7 mouse cellular contexts compared by ENCODE assay signal in genomic region chr19:5038709-5039156, GRCm38 (mm10). TPM values are rescaled to one million over a fixed set of nuclear protein-coding genes. Genes with fewer than 3 reads are reported as not detected.
A peak's percentile ranks its signal among the peaks of the same experiment; 100 is the strongest.
DNase-seq lines count a peak whose midpoint lies in the region; ATAC-seq and TF ChIP-seq lines count a peak whose summit lies in the region.

Gene B4gat1 (plus strand): TSS chr19:5038826.
Gene AC124502.3 (plus strand): TSS chr19:5038891.

- peaks cover 5% of the 10 kb centered on the region; the same call in 1 of the 2 replicates for H3K4me1 ChIP-seq in intestine, postnatal 0 days (replicated peaks; ENCODE audit: control insufficient read depth, insufficient read depth, low read length)
- H3K4me1 ChIP-seq in limb, embryonic 11.5 days (ENCODE audit: control insufficient read depth, insufficient read depth, low read length) = peaks cover 21% of the 10 kb centered on the region; the same call in 1 of the 2 replicates
- peaks cover 36% of the 10 kb centered on the region for H3K4me1 ChIP-seq in midbrain, embryonic 13.5 days (replicated peaks)

- peak; percentile 71 for TF ChIP-seq CTCF in intestine, postnatal 0 days (IDR thresholded peaks at IDR 0.05; ENCODE audit: low read depth)

- H3K36me3 ChIP-seq in intestine, postnatal 0 days (ENCODE audit: control insufficient read depth, insufficient read depth) = no peaks in the 10 kb centered on the region
- H3K36me3 ChIP-seq in limb, embryonic 11.5 days (ENCODE audit: control insufficient read depth, insufficient read depth, low read length) = no peaks in the 10 kb centered on the region
- peaks cover 12% of the 10 kb centered on the region for H3K36me3 ChIP-seq in midbrain, embryonic 13.5 days

- WGBS in intestine, postnatal 0 days = under 1% methylated on average over 34 of the region's 44 CpGs
- under 1% methylated on average over 44 of the region's 44 CpGs for WGBS in limb, embryonic 11.5 days
- WGBS in midbrain, embryonic 13.5 days = 0% methylated on average over 44 of the region's 44 CpGs

- H3K4me2 ChIP-seq in intestine, postnatal 0 days (replicated peaks; ENCODE audit: low read depth) = peak within 1 kb of the TSS; percentile 93
- H3K4me2 ChIP-seq in limb, embryonic 11.5 days (ENCODE audit: low read depth, severe bottlenecking) = peak within 1 kb of the TSS; percentile 99
- H3K4me2 ChIP-seq in midbrain, embryonic 13.5 days (replicated peaks) = peak within 1 kb of the TSS; percentile 98

- H3K9ac ChIP-seq in intestine, postnatal 0 days (ENCODE audit: low read depth, low read length) = peak within 1 kb of the TSS; percentile 73
- peak within 1 kb of the TSS; percentile 87 for H3K9ac ChIP-seq in limb, embryonic 11.5 days (ENCODE audit: low read length)
- peak within 1 kb of the TSS; percentile 94 for H3K9ac ChIP-seq in midbrain, embryonic 13.5 days (replicated peaks)

- peak; percentile 80 for ATAC-seq in intestine, postnatal 0 days
- peak; percentile 82 for ATAC-seq in limb, embryonic 11.5 days (ENCODE audit: insufficient number of reproducible peaks, low FRiP score, low TSS enrichment, low read depth)
- peak; percentile 91 for ATAC-seq in midbrain, embryonic 13.5 days

- peak within 1 kb of the TSS; percentile 70 for H3K4me3 ChIP-seq in intestine, postnatal 0 days (ENCODE audit: low read depth, low read length)
- H3K4me3 ChIP-seq in limb, embryonic 11.5 days (ENCODE audit: low read depth, low read length) = peak within 1 kb of the TSS; percentile 82
- peak within 1 kb of the TSS; percentile 81 for H3K4me3 ChIP-seq in midbrain, embryonic 13.5 days (replicated peaks)

- H3K27ac ChIP-seq in intestine, postnatal 0 days (ENCODE audit: low read depth, low read length) = peak within 1 kb of the TSS; percentile 50
- 0 out of 2 replicates have a peak within 1 kb of the TSS, but pooled peaks have one; percentile 60 for H3K27ac ChIP-seq in limb, embryonic 11.5 days (replicated peaks; ENCODE audit: low read depth, low read length)
- H3K27ac ChIP-seq in midbrain, embryonic 13.5 days = peak within 1 kb of the TSS; percentile 90

- H3K9me3 ChIP-seq in intestine, postnatal 0 days (ENCODE audit: control insufficient read depth) = no peaks in the 10 kb centered on the region
- no peaks in the 10 kb centered on the region for H3K9me3 ChIP-seq in limb, embryonic 11.5 days (ENCODE audit: control insufficient read depth, low read length)
- H3K9me3 ChIP-seq in midbrain, embryonic 13.5 days = no peaks in the 10 kb centered on the region

- DNase-seq in adrenal gland, postnatal 10 days = peak; percentile 93
- peak; percentile 96 for DNase-seq in embryo, embryonic 11 days
- peak; percentile 85 to 91 for DNase-seq in gastrocnemius, postnatal 4 days (ENCODE audit: low spot score in 2 of 2)
- DNase-seq in limb, embryonic 11.5 days (ENCODE audit: low spot score) = peak; percentile 93
- peak; percentile 78 to 82 for DNase-seq in spleen, adult 18-20 months

- H3K27me3 ChIP-seq in intestine, postnatal 0 days (replicated peaks; ENCODE audit: control insufficient read depth, insufficient read depth, low read length) = no peaks in the 10 kb centered on the region
- no peaks in the 10 kb centered on the region for H3K27me3 ChIP-seq in limb, embryonic 11.5 days (ENCODE audit: control insufficient read depth, insufficient read depth, low read length)
- no peaks in the 10 kb centered on the region for H3K27me3 ChIP-seq in midbrain, embryonic 13.5 days

RNA-seq across cellular contexts. Expression of gene B4gat1, which starts in this region (rescaled TPM):
- 10 to 100 TPM; 28.7 to 35.7 TPM for total RNA-seq in adrenal gland, postnatal 10 days (2021)
- 10 to 100 TPM; 28.5 to 31.4 TPM for total RNA-seq in gastrocnemius, postnatal 4 days (2021)
- 16.2 and 17.9 TPM in 2 replicates for polyA plus RNA-seq in intestine, postnatal 0 days (2015; fragmentation: Nextera tagmentation; extraction: Ambion mirVana)
- polyA plus RNA-seq in limb, embryonic 11.5 days (2014; fragmentation: Nextera tagmentation; extraction: Ambion mirVana) = 36.6 and 37.8 TPM in 2 replicates
- 52.9 and 54.3 TPM in 2 replicates for polyA plus RNA-seq in midbrain, embryonic 13.5 days (2015; fragmentation: Nextera tagmentation; extraction: Ambion mirVana)

RNA-seq across cellular contexts. Expression of gene AC124502.3, which starts in this region (rescaled TPM):
- 1 to 10 TPM; 1.8 to 2.8 TPM for total RNA-seq in adrenal gland, postnatal 10 days (2021)
- total RNA-seq in gastrocnemius, postnatal 4 days (2021) = under 1 TPM in 1 of 2 experiments, not detected in 1; 0.29 TPM
- polyA plus RNA-seq in intestine, postnatal 0 days (2015; fragmentation: Nextera tagmentation; extraction: Ambion mirVana) = 0.56 TPM in 1 of 2 replicates, not detected in the other
- 1.7 and 2.0 TPM in 2 replicates for polyA plus RNA-seq in limb, embryonic 11.5 days (2014; fragmentation: Nextera tagmentation; extraction: Ambion mirVana)
- 3.9 and 4.3 TPM in 2 replicates for polyA plus RNA-seq in midbrain, embryonic 13.5 days (2015; fragmentation: Nextera tagmentation; extraction: Ambion mirVana)

Comparison
In these comparisons a context has a peak if more than half of its experiments do, and no peak if none do; other contexts are left out.
1. Peak in every context shown above with its lines: DNase-seq, ATAC-seq, H3K4me3 ChIP-seq and H3K27ac ChIP-seq.